Mouse (Mus musculus) ovary, adult 2 months (tissue): ENCODE data around the gene Sprr1b. TPM values are rescaled to one million over a fixed set of nuclear protein-coding genes. Genes with fewer than 3 reads are reported as not detected.

Experiments used
- polyA plus RNA-seq: library from polyadenylated mRNA; depleted of rRNA; stranded (reverse); fragments of >200 nt; gene quantifications from 2 replicates; pipeline ENCODE4 v1.2.3, GENCODE M21; 2012; rRNA removed

Gene Sprr1b
- polyA plus RNA-seq = not detected in 2 replicates

DNA sequence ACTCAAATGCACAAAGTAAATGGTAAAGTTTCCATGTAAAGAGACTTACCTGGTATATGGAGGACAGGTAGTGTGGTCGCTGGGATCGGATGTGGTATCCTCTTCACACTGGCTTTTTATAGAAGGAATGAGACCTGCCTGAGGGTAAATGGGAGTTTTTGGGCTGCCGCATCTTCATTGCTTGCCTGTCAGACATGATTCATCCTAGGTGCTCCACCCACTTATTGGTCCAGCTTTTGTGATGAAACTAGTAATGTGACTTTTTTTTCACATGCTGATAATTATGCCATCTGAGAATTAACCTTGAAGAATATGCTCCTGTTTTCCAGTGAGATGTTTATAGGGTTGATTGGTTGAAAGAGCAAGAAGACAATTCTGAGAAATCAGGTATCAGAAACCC is at the start of gene Sprr1b:
Sprr1b (minus strand) TSS at position 101 of the 400 bp plus-strand sequence.

DNA sequence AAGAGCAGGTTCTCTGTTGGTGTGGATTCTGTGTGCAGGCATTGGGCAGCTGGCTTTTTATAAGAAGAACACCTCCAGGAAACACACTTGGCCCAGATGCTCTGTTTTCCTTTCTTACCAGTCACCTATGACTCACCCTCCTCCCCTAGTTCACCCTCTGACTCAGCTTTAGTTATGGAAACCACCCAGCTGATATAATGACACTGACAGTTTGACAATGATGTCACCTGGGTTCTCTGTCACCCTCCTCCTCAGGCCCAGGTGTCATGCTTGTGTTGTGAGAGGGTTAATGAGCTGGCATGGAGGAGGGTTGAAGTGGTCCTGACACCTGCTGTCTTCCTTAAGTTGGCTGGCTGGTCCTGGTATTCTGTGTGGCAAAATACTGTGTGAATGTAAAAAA is 47.3 kb upstream of the Sprr1b start, which contains the start of gene Sprr1a:
Sprr1a (minus strand) TSS at position 33 of the 400 bp plus-strand sequence.

DNA sequence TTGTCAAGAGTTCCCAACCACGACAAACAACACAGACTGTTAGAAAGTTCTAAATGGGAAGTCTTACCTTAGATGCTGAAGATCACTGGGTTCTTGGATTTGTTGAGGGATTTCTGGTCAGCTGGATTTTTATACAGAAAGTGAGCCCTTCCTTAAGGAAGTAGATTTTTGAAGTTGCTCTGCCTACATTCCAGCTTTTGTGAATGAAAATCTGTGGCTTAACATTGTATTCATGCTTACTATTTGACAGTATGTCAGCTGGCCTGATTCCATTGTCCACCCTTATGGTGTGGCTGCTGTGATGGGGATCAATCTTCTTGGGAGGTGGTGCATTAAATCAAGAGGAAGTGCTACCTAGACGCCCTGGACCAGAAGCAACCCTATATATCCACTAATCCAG is 20.0 kb upstream of the Sprr1b start, which contains the start of gene Sprr3:
Sprr3 (minus strand) TSS at position 101 of the 400 bp plus-strand sequence.

DNA sequence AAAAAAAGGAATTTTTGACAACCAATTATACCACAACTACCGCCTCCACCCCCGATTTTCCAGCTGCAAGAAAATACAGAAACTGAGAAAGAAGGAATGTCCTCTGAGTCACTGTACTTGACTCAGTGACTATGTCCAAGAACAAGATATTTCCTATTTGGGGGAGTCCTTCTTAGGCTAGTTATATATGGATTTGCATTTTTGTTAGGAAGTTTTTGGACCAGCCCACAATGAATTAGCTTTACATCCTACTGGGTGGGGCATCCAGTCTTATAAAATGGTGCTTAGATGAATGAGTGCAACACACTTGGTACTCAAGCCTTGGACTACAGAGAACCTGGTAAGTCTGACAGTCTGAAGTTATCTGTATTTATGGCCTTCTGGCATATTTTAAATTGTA is 6.3 kb downstream of the Sprr1b start, which contains the start of gene Sprr2k:
Sprr2k (plus strand) TSS at position 301 of the 400 bp plus-strand sequence.

DNA sequence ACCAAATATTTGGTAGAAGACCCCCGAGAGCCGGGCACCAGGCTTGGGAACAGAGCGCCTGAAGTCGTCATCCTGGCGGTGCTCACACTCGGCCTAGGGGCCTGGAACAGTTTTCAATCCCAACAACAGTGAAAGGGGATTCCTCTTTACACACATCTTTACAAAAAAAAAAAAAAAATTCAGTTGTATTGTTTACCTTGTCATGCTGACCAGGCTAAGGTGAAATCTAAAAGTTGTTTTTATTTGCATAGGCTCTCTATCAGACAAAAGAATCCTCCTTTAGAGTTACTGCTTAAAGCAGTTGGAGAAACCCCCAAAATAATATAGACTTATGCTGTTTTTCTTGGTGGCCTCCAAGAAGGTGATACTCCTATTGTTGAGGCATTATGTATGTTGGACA is 9.3 kb downstream of the Sprr1b start, which contains the start of gene Gm9774:
Gm9774 (minus strand) TSS at position 101 of the 400 bp plus-strand sequence.

DNA sequence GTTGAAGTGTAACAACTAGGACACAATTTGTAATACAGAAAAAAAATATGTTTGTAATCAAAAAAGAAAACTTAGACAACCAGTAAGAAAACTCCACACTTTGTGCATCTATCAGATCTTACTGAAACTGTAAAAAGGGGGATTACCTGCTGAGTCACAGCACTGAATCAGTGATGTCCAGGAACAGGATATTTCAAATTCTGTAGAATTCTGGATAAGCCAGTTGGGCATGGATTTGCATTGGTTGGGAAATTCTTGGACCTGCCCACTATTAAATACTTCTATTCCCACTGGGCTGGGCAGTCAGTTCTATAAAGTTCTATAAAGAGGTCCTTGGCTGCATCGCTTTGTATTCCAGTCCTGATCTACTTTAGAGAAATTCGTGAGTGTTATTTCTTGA is 20.8 kb downstream of the Sprr1b start, which contains the start of gene Sprr2j-ps:
Sprr2j-ps (plus strand) TSS at position 301 of the 400 bp plus-strand sequence.

DNA sequence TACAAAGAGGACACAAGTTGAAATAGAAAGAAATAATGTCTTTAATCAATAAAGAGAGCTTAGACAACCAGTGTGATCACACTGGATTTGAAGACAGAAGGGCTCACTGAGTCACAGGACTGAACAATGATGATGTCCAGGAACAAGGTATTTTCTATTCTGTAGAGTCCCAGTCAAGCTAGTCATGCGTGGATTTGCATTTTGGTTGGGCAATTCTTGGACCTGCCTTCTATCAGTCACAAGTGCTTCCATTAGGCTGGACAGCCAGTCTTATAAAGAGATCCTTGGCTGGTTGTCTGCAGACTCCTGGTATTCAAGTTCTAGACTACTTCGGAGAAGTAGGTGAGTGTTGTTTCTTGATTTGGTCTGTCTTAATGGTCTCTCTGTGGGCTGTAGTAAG is 30.9 kb downstream of the Sprr1b start, which contains the start of gene Sprr2i:
Sprr2i (plus strand) TSS at position 301 of the 400 bp plus-strand sequence.

Other genes starting within 250 kb of the Sprr1b start
- gene Sprr2a1, start 223.0 kb downstream of the Sprr1b start, polyA plus RNA-seq = 0.06 TPM in 1 of 2 replicates, not detected in the other
- 51.3 and 98.3 TPM in 2 replicates for gene Sprr2a2, start 222.9 kb downstream of the Sprr1b start, polyA plus RNA-seq
- 3.7 and 6.8 TPM in 2 replicates for gene Sprr2a3, start 153.4 kb downstream of the Sprr1b start, polyA plus RNA-seq
- gene Sprr2b, start 122.2 kb downstream of the Sprr1b start, polyA plus RNA-seq = 0.78 and 6.6 TPM in 2 replicates
- 0.73 and 0.80 TPM in 2 replicates for gene Sprr2d, start 99.6 kb downstream of the Sprr1b start, polyA plus RNA-seq
- 0.26 and 0.29 TPM in 2 replicates for gene Sprr2e, start 86.6 kb downstream of the Sprr1b start, polyA plus RNA-seq
- gene Sprr2f, start 73.6 kb downstream of the Sprr1b start, polyA plus RNA-seq = 72.6 and 147 TPM in 2 replicates
- gene Sprr2h, start 53.1 kb downstream of the Sprr1b start, polyA plus RNA-seq = not detected in 2 replicates
- gene Sprr2i, start 30.8 kb downstream of the Sprr1b start, polyA plus RNA-seq = not detected in 2 replicates
- gene Sprr2j-ps, start 20.7 kb downstream of the Sprr1b start, polyA plus RNA-seq = not detected in 2 replicates
- 7.6 and 8.8 TPM in 2 replicates for gene Gm9774, start 9.4 kb downstream of the Sprr1b start, polyA plus RNA-seq
- not detected in 2 replicates for gene Sprr2k, start 6.2 kb downstream of the Sprr1b start, polyA plus RNA-seq
- gene Sprr3, start 19.9 kb upstream of the Sprr1b start, polyA plus RNA-seq = 0.25 TPM in 1 of 2 replicates, not detected in the other
- gene Sprr1a, start 47.1 kb upstream of the Sprr1b start, polyA plus RNA-seq = 1.1 and 13.1 TPM in 2 replicates
- not detected in 2 replicates for gene Sprr4, start 61.7 kb upstream of the Sprr1b start, polyA plus RNA-seq
- not detected in 2 replicates for gene 2310046K23Rik, start 95.7 kb upstream of the Sprr1b start, polyA plus RNA-seq
- not detected in 2 replicates for gene Ivl, start 134.9 kb upstream of the Sprr1b start, polyA plus RNA-seq
- gene Smcp, start 150.2 kb upstream of the Sprr1b start, polyA plus RNA-seq = not detected in 2 replicates
- not detected in 2 replicates for gene 2210017I01Rik, start 168.7 kb upstream of the Sprr1b start, polyA plus RNA-seq
- not detected in 2 replicates for gene Lce6a, start 182.9 kb upstream of the Sprr1b start, polyA plus RNA-seq
- not detected in 2 replicates for gene Lce1a1, start 209.5 kb upstream of the Sprr1b start, polyA plus RNA-seq
- gene Lce1b, start 218.1 kb upstream of the Sprr1b start, polyA plus RNA-seq = 0.26 TPM in 1 of 2 replicates, not detected in the other
- gene Lce1a2, start 231.5 kb upstream of the Sprr1b start, polyA plus RNA-seq = not detected in 2 replicates
- not detected in 2 replicates for gene Lce1c, start 240.5 kb upstream of the Sprr1b start, polyA plus RNA-seq
- gene Lce1d, start 248.4 kb upstream of the Sprr1b start, polyA plus RNA-seq = not detected in 2 replicates